Mouse (Mus musculus) right cerebral cortex, postnatal 14 days (tissue): ENCODE data around the gene Tbc1d9b.

Experiments used
- DNase-seq: peaks from one replicate; pipeline ENCODE4 v3.0.0; 2022

The Tbc1d9b gene

GRCm38 (mm10) chr11:50177111-50177510 lies 45.9 kb downstream of the Tbc1d9b start:
- DNase-seq = no peak

DNA sequence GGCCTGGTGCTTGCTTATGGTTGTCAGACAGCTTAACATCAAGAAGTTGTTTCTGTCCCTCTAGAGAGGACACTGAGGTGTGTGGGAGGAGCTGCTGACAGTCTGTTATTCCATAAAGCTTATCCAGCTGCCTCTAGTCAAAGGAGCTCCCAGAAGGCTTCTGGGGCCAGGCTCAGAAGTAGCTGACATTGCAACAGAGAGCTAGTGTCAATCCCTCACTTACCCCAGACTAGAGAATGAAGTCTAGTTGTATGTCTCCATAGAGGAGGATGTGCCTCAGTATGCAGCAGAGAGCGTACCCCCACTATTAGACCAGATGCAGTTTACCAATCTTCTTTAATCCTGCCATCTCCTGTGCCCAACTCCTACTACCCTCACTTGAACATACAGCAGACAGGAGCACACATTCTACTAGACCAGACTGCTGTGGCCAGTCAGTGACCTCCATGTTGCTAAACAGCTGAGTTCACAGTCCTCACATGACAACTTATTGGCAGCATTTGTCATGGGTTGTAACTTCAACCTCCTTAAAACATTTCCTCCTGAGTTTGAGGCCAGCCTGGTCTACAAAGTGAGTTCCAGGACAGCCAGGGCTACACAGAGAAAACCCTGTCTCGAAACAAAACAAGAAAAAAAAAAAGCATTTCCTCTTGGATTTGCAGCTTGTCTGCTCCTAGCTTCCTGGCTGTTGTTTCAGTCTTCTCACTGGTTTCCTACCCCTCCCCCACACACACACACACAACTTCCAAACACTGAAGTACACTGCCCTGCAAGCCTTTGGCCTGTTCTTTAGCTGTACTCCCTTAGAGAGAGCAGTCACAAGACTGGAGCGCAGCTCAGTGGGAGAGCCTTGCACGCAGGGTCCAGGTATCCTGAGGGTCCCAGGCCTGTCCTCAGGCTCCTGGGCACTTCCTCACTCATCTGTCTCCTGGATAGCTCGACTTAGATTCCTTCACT lies 47.6 kb downstream of the Tbc1d9b start:
- no peak for DNase-seq

- DNase-seq = no peak
Measured at GRCm38 (mm10) chr11:50180478-50181231, 49.5 kb downstream of the Tbc1d9b start.

DNA sequence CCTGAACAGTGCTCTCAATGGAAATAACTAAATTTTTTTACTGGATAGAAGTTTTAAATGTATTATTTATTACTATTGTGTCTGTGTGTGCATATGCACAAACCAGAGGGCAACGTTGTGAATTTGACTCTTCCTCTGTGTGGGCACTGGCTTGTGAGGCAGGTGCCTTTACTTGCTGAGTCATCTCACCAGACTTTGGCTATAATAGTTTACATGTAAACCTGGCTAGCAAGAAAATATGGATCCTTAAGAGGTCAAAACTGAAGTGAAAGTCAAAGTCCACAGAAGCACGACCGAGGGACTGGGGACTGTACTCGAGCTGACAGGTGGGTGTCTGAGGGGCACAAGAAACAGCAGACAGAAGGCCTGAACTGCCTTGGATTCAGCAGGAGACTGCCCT lies 51.5 kb downstream of the Tbc1d9b start:
- DNase-seq = no peak

DNA sequence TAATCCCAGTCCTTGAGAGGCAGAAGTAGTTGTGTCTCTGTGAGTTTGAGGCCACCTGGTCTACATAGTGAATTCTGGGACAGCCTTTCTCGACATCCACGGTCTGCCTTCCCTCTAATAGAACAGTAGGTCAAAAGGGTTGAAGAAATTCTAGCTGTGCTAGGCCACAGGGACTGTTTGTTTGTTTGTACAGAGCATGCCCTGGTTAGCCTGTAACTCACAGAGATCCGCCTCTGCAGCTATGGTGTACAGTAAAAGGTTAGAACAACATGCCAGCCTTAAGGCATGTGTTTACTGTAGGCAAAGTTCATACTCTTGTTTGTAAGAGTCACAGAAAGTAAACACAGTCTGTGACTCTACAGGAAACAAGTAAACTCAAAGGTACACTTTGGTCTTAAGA lies 53.6 kb downstream of the Tbc1d9b start:
- no peak for DNase-seq

DNA sequence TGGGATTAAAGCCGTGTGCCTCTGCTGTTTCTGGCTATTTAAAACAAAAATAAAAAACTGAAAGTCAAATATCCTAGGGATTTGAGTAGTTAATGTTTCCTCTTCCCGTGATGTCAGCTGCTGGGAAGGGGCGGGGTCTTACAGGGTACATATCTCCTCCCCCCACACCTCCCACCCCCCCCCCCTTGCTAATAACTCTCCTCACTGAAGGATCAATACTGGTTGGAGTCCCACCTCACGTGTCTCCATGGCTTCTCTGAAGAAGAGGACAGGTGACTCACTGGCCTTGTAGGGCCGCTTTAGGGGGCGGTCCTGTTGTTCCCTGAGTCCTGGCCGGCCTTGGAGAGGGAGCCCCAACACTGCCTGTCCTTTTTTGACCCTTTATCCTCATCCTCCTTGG lies 57.5 kb downstream of the Tbc1d9b start:
- no peak for DNase-seq

DNA sequence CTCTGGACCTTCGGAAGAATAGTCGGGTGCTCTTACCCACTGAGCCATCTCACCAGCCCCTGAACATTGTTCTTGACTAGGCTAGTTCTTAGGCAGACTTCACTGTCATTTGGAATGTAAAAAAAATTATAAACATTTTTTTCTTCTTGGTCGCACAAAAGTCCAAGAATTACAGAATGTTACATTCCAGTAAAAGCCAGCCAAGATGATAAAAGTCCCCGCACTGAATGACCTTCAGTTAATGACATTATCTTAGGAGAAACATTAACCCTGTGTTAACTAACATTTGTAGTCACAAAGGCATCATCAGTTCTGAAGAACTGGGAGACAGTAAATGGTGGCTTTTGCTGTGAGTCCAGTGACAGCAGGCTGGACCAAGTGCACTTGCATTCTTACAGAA lies 59.2 kb downstream of the Tbc1d9b start:
- no peak for DNase-seq

- no peak for DNase-seq
Measured at GRCm38 (mm10) chr11:50192278-50192677, 61.1 kb downstream of the Tbc1d9b start.

GRCm38 (mm10) chr11:50194070-50194469 lies 62.9 kb downstream of the Tbc1d9b start:
- no peak for DNase-seq

- DNase-seq = no peak
Measured at GRCm38 (mm10) chr11:50194793-50195192, 63.6 kb downstream of the Tbc1d9b start.

- DNase-seq = no peak
Measured at GRCm38 (mm10) chr11:50197500-50197899, 66.3 kb downstream of the Tbc1d9b start.

- DNase-seq = no peak
Measured at GRCm38 (mm10) chr11:50198219-50198846, 67.1 kb downstream of the Tbc1d9b start.

GRCm38 (mm10) chr11:50198916-50199315 lies 67.7 kb downstream of the Tbc1d9b start:
- DNase-seq = no peak

DNA sequence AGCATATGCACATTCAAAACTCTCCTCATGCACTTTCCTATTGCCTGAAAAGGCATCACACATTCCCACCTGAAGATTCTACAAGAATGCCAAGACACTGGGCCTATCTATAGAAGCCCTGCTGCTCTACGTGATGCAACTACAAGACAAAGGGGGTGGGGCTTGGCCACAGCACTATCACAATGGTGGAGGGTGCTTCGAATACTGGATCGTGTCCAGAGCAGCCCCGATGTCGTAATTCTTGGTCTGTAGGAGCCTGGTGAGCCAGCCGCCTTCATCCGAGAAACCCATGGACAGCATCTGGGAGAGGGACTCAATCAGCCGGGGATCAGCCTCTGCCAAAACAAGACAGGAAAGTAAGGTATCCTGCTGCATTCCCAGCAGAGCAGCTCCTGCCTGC lies 69.4 kb downstream of the Tbc1d9b start:
- DNase-seq = no peak

DNA sequence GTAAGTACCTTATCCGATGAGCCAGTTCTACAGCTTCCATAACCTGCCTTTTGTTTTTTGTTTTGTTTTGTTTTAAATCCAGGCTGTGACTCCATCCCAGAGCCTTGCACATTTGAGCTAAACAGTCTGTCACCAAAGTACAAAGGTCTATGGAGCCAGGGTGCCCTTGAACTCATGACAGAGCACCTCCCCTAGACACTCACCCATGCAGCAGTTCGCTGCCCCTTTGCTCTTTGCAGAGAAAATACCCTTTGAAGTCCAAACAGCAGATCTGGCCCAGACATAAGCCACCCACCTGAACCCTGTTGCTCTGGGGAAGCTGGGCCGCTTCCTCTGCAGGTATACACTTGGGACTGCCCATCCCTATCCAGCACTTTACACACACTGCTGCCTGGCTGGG lies 70.4 kb downstream of the Tbc1d9b start:
- no peak for DNase-seq

GRCm38 (mm10) chr11:50203302-50203827 lies 72.2 kb downstream of the Tbc1d9b start:
- no peak for DNase-seq

- no peak for DNase-seq
Measured at GRCm38 (mm10) chr11:50205434-50205833, 74.2 kb downstream of the Tbc1d9b start.

- no peak for DNase-seq
Measured at GRCm38 (mm10) chr11:50206037-50206436, 74.8 kb downstream of the Tbc1d9b start.

GRCm38 (mm10) chr11:50207344-50207743 lies 76.1 kb downstream of the Tbc1d9b start:
- no peak for DNase-seq

- DNase-seq = no peak
Measured at GRCm38 (mm10) chr11:50208039-50208438, 76.8 kb downstream of the Tbc1d9b start.

DNA sequence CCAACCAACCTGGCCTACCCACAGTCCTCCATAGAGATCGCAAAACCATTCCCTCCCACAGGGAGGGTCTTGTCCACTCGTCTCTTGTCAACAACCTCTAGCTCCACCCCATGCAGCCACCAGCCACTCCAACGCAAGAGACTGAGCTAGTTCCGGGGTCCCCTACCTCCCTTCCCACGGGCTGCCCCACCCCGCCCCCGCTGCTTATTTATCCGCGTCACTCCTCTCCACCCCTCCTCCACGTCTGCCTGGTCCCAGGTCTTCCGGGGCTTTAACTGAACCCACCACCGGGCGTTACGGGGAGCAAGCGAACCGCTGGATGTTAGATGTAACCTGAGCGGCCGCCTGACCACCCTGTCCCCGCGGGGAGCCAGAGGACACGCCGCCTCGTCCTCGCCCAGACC lies 78.9 kb downstream of the Tbc1d9b start:
- peak; percentile 87 for DNase-seq

GRCm38 (mm10) chr11:50210505-50211151 lies 79.4 kb downstream of the Tbc1d9b start, which contains the start of the genes Sqstm1 and Mgat4b:
Gene Sqstm1 (minus strand): TSS chr11:50210827.
Gene Mgat4b (plus strand): TSS chr11:50210890.
- peak; percentile 79 for DNase-seq
